Mouse (Mus musculus): ENCODE data around the gene Thsd4. TPM values are rescaled to one million over a fixed set of nuclear protein-coding genes. Genes with fewer than 3 reads are reported as not detected.

Thsd4 gene
- polyA plus RNA-seq, 1 experiment from 2014 or later, result 24.5 TPM

- no peak overlapping the region for H3K27ac ChIP-seq (ENCODE audit: low read length)
- peaks cover 8% of the 10 kb centered on the region for H3K4me1 ChIP-seq (ENCODE audit: insufficient read depth, low read length)
- H3K4me3 ChIP-seq (ENCODE audit: low read length), result no peak overlapping the region
- WGBS, result 39% methylated on average over 1 of the region's 1 CpGs
- H3K9me3 ChIP-seq (ENCODE audit: low read length), result no peaks in the 10 kb centered on the region
- H3K36me3 ChIP-seq (ENCODE audit: insufficient read depth, low read length), result no peaks in the 10 kb centered on the region
- no peaks in the 10 kb centered on the region for H3K27me3 ChIP-seq (ENCODE audit: insufficient read depth, low read length)
- no peak for ATAC-seq (ENCODE audit: low FRiP score, low TSS enrichment)
- no peak overlapping the region for H3K9ac ChIP-seq (replicated peaks; ENCODE audit: low read length)
- H3K4me2 ChIP-seq (replicated peaks; ENCODE audit: low read depth, low read length), result no peak overlapping the region
Observed at GRCm38 (mm10) chr9:60077761-60078160, 444.1 kb downstream of the Thsd4 start.

GRCm38 (mm10) chr9:60076396-60076795 lies 445.4 kb downstream of the Thsd4 start:
- no peaks in the 10 kb centered on the region for H3K27me3 ChIP-seq (ENCODE audit: insufficient read depth, low read length)
- ATAC-seq (ENCODE audit: low FRiP score, low TSS enrichment), result no peak
- no peak overlapping the region for H3K9ac ChIP-seq (replicated peaks; ENCODE audit: low read length)
- no peaks in the 10 kb centered on the region for H3K9me3 ChIP-seq (ENCODE audit: low read length)
- H3K4me1 ChIP-seq (ENCODE audit: insufficient read depth, low read length), result no peaks in the 10 kb centered on the region
- H3K4me3 ChIP-seq (ENCODE audit: low read length), result no peak overlapping the region
- H3K4me2 ChIP-seq (replicated peaks; ENCODE audit: low read depth, low read length), result no peak overlapping the region
- no peaks in the 10 kb centered on the region for H3K36me3 ChIP-seq (ENCODE audit: insufficient read depth, low read length)
- no peak overlapping the region for H3K27ac ChIP-seq (ENCODE audit: low read length)
- WGBS, result 64% methylated on average over 4 of the region's 4 CpGs

- H3K9me3 ChIP-seq (ENCODE audit: low read length), result no peaks in the 10 kb centered on the region
- H3K36me3 ChIP-seq (ENCODE audit: insufficient read depth, low read length), result no peaks in the 10 kb centered on the region
- H3K27ac ChIP-seq (ENCODE audit: low read length), result no peak overlapping the region
- H3K4me2 ChIP-seq (replicated peaks; ENCODE audit: low read depth, low read length), result no peak overlapping the region
- no peak overlapping the region for H3K9ac ChIP-seq (replicated peaks; ENCODE audit: low read length)
- 55% methylated on average over 5 of the region's 5 CpGs for WGBS
- no peak for ATAC-seq (ENCODE audit: low FRiP score, low TSS enrichment)
- H3K4me3 ChIP-seq (ENCODE audit: low read length), result no peak overlapping the region
- H3K4me1 ChIP-seq (ENCODE audit: insufficient read depth, low read length), result no peaks in the 10 kb centered on the region
- H3K27me3 ChIP-seq (ENCODE audit: insufficient read depth, low read length), result no peaks in the 10 kb centered on the region
Observed at GRCm38 (mm10) chr9:60071620-60072263, 450.1 kb downstream of the Thsd4 start.

GRCm38 (mm10) chr9:60067241-60067640 lies 454.6 kb downstream of the Thsd4 start:
- Histone ChIP-seq H3K27ac (ENCODE audit: low read length) (no peak overlapping the region), H3K27me3 (ENCODE audit: insufficient read depth, low read length) (no peaks in the 10 kb centered on the region), H3K4me3 (ENCODE audit: low read length) (no peak overlapping the region), H3K36me3 (ENCODE audit: insufficient read depth, low read length) (no peaks in the 10 kb centered on the region), H3K9me3 (ENCODE audit: low read length) (no peaks in the 10 kb centered on the region), H3K9ac (replicated peaks; ENCODE audit: low read length) (no peak overlapping the region), H3K4me1 (ENCODE audit: insufficient read depth, low read length) (no peaks in the 10 kb centered on the region), H3K4me2 (replicated peaks; ENCODE audit: low read depth, low read length) (no peak overlapping the region)
- ATAC-seq (ENCODE audit: low FRiP score, low TSS enrichment), result no peak
- 82% methylated on average over 8 of the region's 8 CpGs for WGBS

- no peak overlapping the region for H3K4me2 ChIP-seq (replicated peaks; ENCODE audit: low read depth, low read length)
- no peak for ATAC-seq (ENCODE audit: low FRiP score, low TSS enrichment)
- H3K9ac ChIP-seq (replicated peaks; ENCODE audit: low read length), result no peak overlapping the region
- H3K4me3 ChIP-seq (ENCODE audit: low read length), result no peak overlapping the region
- no peaks in the 10 kb centered on the region for H3K36me3 ChIP-seq (ENCODE audit: insufficient read depth, low read length)
- no peak overlapping the region for H3K27ac ChIP-seq (ENCODE audit: low read length)
- WGBS, result 80% methylated on average over 4 of the region's 4 CpGs
- no peaks in the 10 kb centered on the region for H3K9me3 ChIP-seq (ENCODE audit: low read length)
- H3K27me3 ChIP-seq (ENCODE audit: insufficient read depth, low read length), result no peaks in the 10 kb centered on the region
- no peaks in the 10 kb centered on the region for H3K4me1 ChIP-seq (ENCODE audit: insufficient read depth, low read length)
Observed at GRCm38 (mm10) chr9:60065184-60065583, 456.7 kb downstream of the Thsd4 start.

- Histone ChIP-seq H3K27ac (ENCODE audit: low read length) (no peak overlapping the region), H3K27me3 (ENCODE audit: insufficient read depth, low read length) (no peaks in the 10 kb centered on the region), H3K4me1 (ENCODE audit: insufficient read depth, low read length) (no peaks in the 10 kb centered on the region), H3K4me2 (replicated peaks; ENCODE audit: low read depth, low read length) (no peak overlapping the region), H3K9me3 (ENCODE audit: low read length) (no peaks in the 10 kb centered on the region), H3K4me3 (ENCODE audit: low read length) (no peak overlapping the region), H3K36me3 (ENCODE audit: insufficient read depth, low read length) (no peaks in the 10 kb centered on the region), H3K9ac (replicated peaks; ENCODE audit: low read length) (no peak overlapping the region)
- WGBS, result 83% methylated on average over 4 of the region's 4 CpGs
- no peak for ATAC-seq (ENCODE audit: low FRiP score, low TSS enrichment)
Observed at GRCm38 (mm10) chr9:60063191-60063720, 458.6 kb downstream of the Thsd4 start.

- WGBS, result 61% methylated on average over 5 of the region's 5 CpGs
Observed at GRCm38 (mm10) chr9:60056131-60056530, 465.7 kb downstream of the Thsd4 start.

GRCm38 (mm10) chr9:60054951-60055350 lies 466.9 kb downstream of the Thsd4 start:
- no peak overlapping the region for H3K9ac ChIP-seq (replicated peaks; ENCODE audit: low read length)
- H3K4me3 ChIP-seq (ENCODE audit: low read length), result no peak overlapping the region
- ATAC-seq (ENCODE audit: low FRiP score, low TSS enrichment), result no peak
- peaks cover 3% of the 10 kb centered on the region; the same call in 1 of the 2 replicates for H3K9me3 ChIP-seq (ENCODE audit: low read length)
- 65% methylated on average over 5 of the region's 5 CpGs for WGBS
- no peak overlapping the region for H3K4me2 ChIP-seq (replicated peaks; ENCODE audit: low read depth, low read length)
- H3K4me1 ChIP-seq (ENCODE audit: insufficient read depth, low read length), result no peaks in the 10 kb centered on the region
- no peaks in the 10 kb centered on the region for H3K36me3 ChIP-seq (ENCODE audit: insufficient read depth, low read length)
- H3K27me3 ChIP-seq (ENCODE audit: insufficient read depth, low read length), result no peaks in the 10 kb centered on the region
- H3K27ac ChIP-seq (ENCODE audit: low read length), result peak overlapping the region; percentile 56; the same call in 1 of the 2 replicates

More at GRCm38 (mm10) chr9:60056131-60056530, 465.7 kb downstream of the Thsd4 start:
- Histone ChIP-seq H3K27ac (ENCODE audit: low read length) (no peak overlapping the region), H3K9me3 (ENCODE audit: low read length) (peaks cover 3% of the 10 kb centered on the region; the same call in 1 of the 2 replicates), H3K4me3 (ENCODE audit: low read length) (no peak overlapping the region), H3K4me2 (replicated peaks; ENCODE audit: low read depth, low read length) (no peak overlapping the region), H3K4me1 (ENCODE audit: insufficient read depth, low read length) (no peaks in the 10 kb centered on the region), H3K27me3 (ENCODE audit: insufficient read depth, low read length) (no peaks in the 10 kb centered on the region), H3K9ac (replicated peaks; ENCODE audit: low read length) (no peak overlapping the region), H3K36me3 (ENCODE audit: insufficient read depth, low read length) (no peaks in the 10 kb centered on the region)
- no peak for ATAC-seq (ENCODE audit: low FRiP score, low TSS enrichment)

GRCm38 (mm10) chr9:60053117-60053516 lies 468.7 kb downstream of the Thsd4 start:
- Histone ChIP-seq H3K4me3 (ENCODE audit: low read length) (no peak overlapping the region), H3K27ac (ENCODE audit: low read length) (no peak overlapping the region), H3K4me2 (replicated peaks; ENCODE audit: low read depth, low read length) (no peak overlapping the region), H3K9ac (replicated peaks; ENCODE audit: low read length) (no peak overlapping the region), H3K4me1 (ENCODE audit: insufficient read depth, low read length) (no peaks in the 10 kb centered on the region), H3K36me3 (ENCODE audit: insufficient read depth, low read length) (no peaks in the 10 kb centered on the region), H3K27me3 (ENCODE audit: insufficient read depth, low read length) (no peaks in the 10 kb centered on the region), H3K9me3 (ENCODE audit: low read length) (peaks cover 3% of the 10 kb centered on the region; the same call in 1 of the 2 replicates)
- ATAC-seq (ENCODE audit: low FRiP score, low TSS enrichment), result no peak
- 93% methylated on average over 5 of the region's 5 CpGs for WGBS

- no peaks in the 10 kb centered on the region for H3K36me3 ChIP-seq (ENCODE audit: insufficient read depth, low read length)
- 84% methylated on average over 4 of the region's 4 CpGs for WGBS
- peaks cover 3% of the 10 kb centered on the region; the same call in 1 of the 2 replicates for H3K9me3 ChIP-seq (ENCODE audit: low read length)
- H3K27ac ChIP-seq (ENCODE audit: low read length), result no peak overlapping the region
- H3K4me2 ChIP-seq (replicated peaks; ENCODE audit: low read depth, low read length), result no peak overlapping the region
- no peaks in the 10 kb centered on the region for H3K4me1 ChIP-seq (ENCODE audit: insufficient read depth, low read length)
- no peak overlapping the region for H3K4me3 ChIP-seq (ENCODE audit: low read length)
- no peak for ATAC-seq (ENCODE audit: low FRiP score, low TSS enrichment)
- no peaks in the 10 kb centered on the region for H3K27me3 ChIP-seq (ENCODE audit: insufficient read depth, low read length)
- H3K9ac ChIP-seq (replicated peaks; ENCODE audit: low read length), result no peak overlapping the region
Observed at GRCm38 (mm10) chr9:60052415-60052814, 469.4 kb downstream of the Thsd4 start.

All from kidney, embryonic 16.5 days (tissue).